Mouse (Mus musculus) kidney, adult 2 months (tissue): ENCODE measurements around the gene Hps6. TPM values are rescaled to one million over a fixed set of nuclear protein-coding genes. Genes with fewer than 3 reads are reported as not detected.

Experiments used
- DNase-seq: peaks from one replicate; pipeline ENCODE4 v3.0.0; 2021
- H3K27ac ChIP-seq: fragments of 200-500 bp; 2 replicates; pipeline ENCODE4 v1.5.1; 2012; ENCODE audit warnings: low read depth, low read length, control low read depth, inconsistent platforms; ENCODE audit not compliant: insufficient read depth
- H3K27me3 ChIP-seq: fragments of 200-500 bp; replicated peaks from 2 replicates; pipeline ENCODE4 v1.6.1; 2012; ENCODE audit warnings: mild to moderate bottlenecking, moderate library complexity, low read length, inconsistent platforms; ENCODE audit not compliant: control insufficient read depth, insufficient read depth
- H3K36me3 ChIP-seq: fragments of 200-500 bp; 2 replicates; pipeline ENCODE4 v1.6.1; 2012; ENCODE audit warnings: mild to moderate bottlenecking, moderate library complexity, low read length, inconsistent platforms; ENCODE audit not compliant: control insufficient read depth, insufficient read depth
- H3K4me1 ChIP-seq: fragments of 200-500 bp; 2 replicates; pipeline ENCODE4 v1.6.1; 2011; ENCODE audit warnings: low read length; ENCODE audit not compliant: control insufficient read depth, insufficient read depth
- H3K4me3 ChIP-seq: fragments of 200-500 bp; 2 replicates; pipeline ENCODE4 v1.5.1; 2011; ENCODE audit warnings: mild to moderate bottlenecking, low read depth, low read length, control low read depth; ENCODE audit not compliant: insufficient read depth
- CTCF ChIP-seq: fragments of 200-500 bp; conservative IDR thresholded peaks from 2 replicates; pipeline ENCODE4 v1.5.1; 2011; ENCODE audit warnings: low read depth, mild to moderate bottlenecking, control low read depth, low read length, moderate library complexity, mixed read lengths; ENCODE audit not compliant: insufficient read depth, insufficient read length
- POLR2A ChIP-seq: fragments of 200-500 bp; IDR thresholded peaks from one replicate; pipeline ENCODE4 v1.6.1; 2011; ENCODE audit warnings: low read depth, low read length, control low read depth
- WGBS: fragments of 180-500 bp; shearing (Covaris S2); methylation state at CpG from one replicate; pipeline ENCODE4 v1.1.7; 2018; 5-methylcytosine and 5-hydroxymethylcytosine counted together
- polyA plus RNA-seq: library from polyadenylated mRNA; depleted of rRNA; stranded (reverse); fragments of >200 nt; gene quantifications from 2 replicates; pipeline ENCODE4 v1.2.3, GENCODE M21; 2012

Gene Hps6
- polyA plus RNA-seq, 1 experiment: 4.8 TPM

- no peak for DNase-seq
- Histone ChIP-seq H3K36me3 (peaks cover 8% of the 10 kb centered on the region), H3K27ac (no peak overlapping the region), H3K4me3 (no peak overlapping the region), H3K4me1 (peaks cover 25% of the 10 kb centered on the region), H3K27me3 (no peaks in the 10 kb centered on the region)
- TF ChIP-seq POLR2A (no peak), CTCF (peak; percentile 28; the same call in 1 of the 2 replicates)
- 81% methylated on average over 13 of the region's 13 CpGs for whole genome bisulfite sequencing
Observed at GRCm38 (mm10) chr19:46036477-46037242, 33.4 kb downstream of the Hps6 start.

- Histone ChIP-seq H3K4me3 (no peak overlapping the region), H3K27ac (no peak overlapping the region), H3K4me1 (peaks cover 29% of the 10 kb centered on the region), H3K36me3 (peaks cover 8% of the 10 kb centered on the region), H3K27me3 (no peaks in the 10 kb centered on the region)
- TF ChIP-seq CTCF (no peak), POLR2A (no peak)
- DNase-seq: no peak
- 44% methylated on average over 6 of the region's 6 CpGs for WGBS
Observed at GRCm38 (mm10) chr19:46037243-46037924, 34.1 kb downstream of the Hps6 start.

DNA sequence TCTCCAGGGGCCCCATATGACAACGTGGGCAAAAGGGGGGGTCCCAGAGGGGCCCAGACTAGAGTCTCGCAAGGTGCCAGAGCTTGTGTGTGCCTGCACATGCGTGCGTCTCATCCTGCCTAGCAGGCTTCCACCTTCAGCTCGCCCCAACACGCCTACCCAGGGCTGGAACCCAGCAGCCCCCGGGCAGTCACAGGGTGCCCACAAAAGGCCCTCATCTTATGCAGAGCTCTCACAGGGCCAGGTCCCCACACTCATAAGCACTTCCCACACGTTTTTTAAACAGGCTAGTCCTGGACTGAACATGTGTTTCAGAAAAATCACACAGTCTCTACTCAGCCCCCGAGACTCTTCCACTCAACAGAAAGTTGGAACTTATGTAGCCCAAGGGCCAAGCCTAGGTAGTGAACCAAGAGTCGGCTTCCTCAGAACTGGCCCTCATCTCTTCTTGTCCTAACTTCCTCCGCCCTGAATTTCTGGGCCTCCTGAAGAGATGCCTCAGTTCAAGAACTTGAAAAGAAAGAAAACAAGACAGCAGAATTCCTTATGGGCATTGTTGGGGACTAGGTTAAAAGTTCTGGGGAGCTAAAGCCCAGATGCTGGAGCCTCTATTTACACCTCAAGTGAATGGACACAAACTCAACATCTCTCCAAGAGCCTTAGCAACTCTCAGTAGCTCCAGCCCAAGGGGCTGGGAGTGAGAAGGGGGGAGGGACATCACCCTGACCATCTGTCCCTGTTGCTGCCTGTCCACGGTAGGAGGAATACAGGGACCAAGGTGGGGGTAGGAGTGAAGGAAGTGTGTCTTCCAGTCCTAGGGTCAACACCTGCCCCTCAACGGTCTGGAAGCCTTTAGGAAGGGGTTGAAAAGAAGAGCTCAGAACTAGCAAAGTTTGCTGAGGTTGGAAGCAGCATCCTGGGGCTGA, 34.9 kb downstream of the Hps6 start:
- no peaks in the 10 kb centered on the region for H3K27me3 ChIP-seq
- DNase-seq: no peak
- WGBS: 29% methylated on average over 13 of the region's 13 CpGs
- TF ChIP-seq CTCF (no peak), POLR2A (no peak)
- H3K4me3 ChIP-seq: peak overlapping the region; percentile 64; the same call in 1 of the 2 replicates
- peaks cover 37% of the 10 kb centered on the region for H3K4me1 ChIP-seq
- H3K36me3 ChIP-seq: peaks cover 8% of the 10 kb centered on the region
- no peak overlapping the region for H3K27ac ChIP-seq

GRCm38 (mm10) chr19:46038851-46039260, 35.5 kb downstream of the Hps6 start:
- H3K4me1 ChIP-seq: peaks cover 44% of the 10 kb centered on the region
- no peak for TF ChIP-seq CTCF
- TF ChIP-seq POLR2A: no peak
- no peak for DNase-seq
- WGBS: 3% methylated on average over 17 of the region's 17 CpGs
- H3K36me3 ChIP-seq: peaks cover 4% of the 10 kb centered on the region; the same call in 1 of the 2 replicates
- H3K27ac ChIP-seq: no peak overlapping the region
- no peaks in the 10 kb centered on the region for H3K27me3 ChIP-seq
- H3K4me3 ChIP-seq: peak overlapping the region; percentile 64

DNA sequence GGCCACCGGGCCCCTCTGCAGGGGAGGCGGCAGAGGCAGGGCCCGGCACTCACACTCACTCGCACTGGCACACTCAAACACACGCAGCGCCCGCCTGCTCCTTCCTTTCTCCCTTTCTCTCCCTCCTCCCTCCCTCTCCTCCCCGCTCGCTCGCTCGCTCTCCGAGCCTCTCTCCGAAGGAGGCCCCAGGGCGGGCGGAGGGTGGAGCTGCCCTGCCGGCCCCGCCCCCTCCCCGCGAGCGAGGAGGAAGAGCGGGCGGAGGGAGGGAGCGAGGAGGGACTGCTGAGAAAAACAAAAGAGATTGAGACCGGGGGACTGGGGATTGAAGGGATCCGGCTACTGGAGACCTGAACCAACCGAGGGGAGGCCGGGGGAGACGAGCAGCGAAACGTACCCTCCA, 36.2 kb downstream of the Hps6 start:
- 2% methylated on average over 26 of the region's 30 CpGs for WGBS
- peak overlapping the region; percentile 87 for H3K27ac ChIP-seq
- DNase-seq: peak; percentile 91
- peak overlapping the region; percentile 67 for H3K4me3 ChIP-seq
- TF ChIP-seq POLR2A (no peak), CTCF (no peak)
- H3K36me3 ChIP-seq: peaks cover 4% of the 10 kb centered on the region; the same call in 1 of the 2 replicates
- H3K27me3 ChIP-seq: no peaks in the 10 kb centered on the region
- peaks cover 48% of the 10 kb centered on the region for H3K4me1 ChIP-seq

DNA sequence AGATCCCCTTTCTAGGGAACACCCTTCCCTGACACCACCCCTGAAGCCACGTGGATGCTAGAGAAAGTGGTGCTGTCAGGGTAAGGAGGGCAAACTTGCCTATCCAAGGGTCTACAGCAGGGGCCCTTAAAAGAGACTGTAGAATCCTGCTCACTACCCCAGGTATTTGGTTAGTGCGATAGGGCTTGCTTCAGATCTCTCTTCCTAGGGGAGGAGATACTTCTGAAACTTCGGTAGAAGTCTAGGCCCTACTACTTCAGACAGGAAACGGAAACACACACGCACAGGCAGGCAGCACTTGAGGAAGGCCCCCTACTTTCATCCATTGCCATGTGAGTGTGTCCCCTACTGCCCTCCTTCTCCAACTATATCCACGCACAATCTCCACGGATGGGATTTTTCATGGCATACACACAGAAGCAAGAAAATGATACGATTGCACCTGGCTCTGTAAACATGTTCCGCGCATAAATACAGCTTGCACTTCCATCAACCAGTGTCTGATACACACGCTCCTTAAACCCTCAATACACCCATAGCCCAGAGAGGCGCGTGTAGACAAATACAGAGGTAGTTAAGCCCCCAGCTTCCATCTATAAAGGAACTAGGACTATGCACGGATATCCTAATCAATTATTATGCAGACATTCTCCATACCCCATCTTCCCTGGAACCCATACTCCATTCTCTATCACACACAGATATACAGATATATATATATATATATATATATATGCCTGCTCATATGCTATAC, 37.0 kb downstream of the Hps6 start:
- TF ChIP-seq POLR2A (no peak), CTCF (no peak)
- Histone ChIP-seq H3K4me3 (peak overlapping the region; percentile 67; the same call in 1 of the 2 replicates), H3K27ac (peak overlapping the region; percentile 87), H3K27me3 (no peaks in the 10 kb centered on the region), H3K36me3 (peaks cover under 1% of the 10 kb centered on the region; the same call in 1 of the 2 replicates), H3K4me1 (peaks cover 48% of the 10 kb centered on the region)
- WGBS: 36% methylated on average over 14 of the region's 14 CpGs
- no peak for DNase-seq
